In the genomic region with DNA sequence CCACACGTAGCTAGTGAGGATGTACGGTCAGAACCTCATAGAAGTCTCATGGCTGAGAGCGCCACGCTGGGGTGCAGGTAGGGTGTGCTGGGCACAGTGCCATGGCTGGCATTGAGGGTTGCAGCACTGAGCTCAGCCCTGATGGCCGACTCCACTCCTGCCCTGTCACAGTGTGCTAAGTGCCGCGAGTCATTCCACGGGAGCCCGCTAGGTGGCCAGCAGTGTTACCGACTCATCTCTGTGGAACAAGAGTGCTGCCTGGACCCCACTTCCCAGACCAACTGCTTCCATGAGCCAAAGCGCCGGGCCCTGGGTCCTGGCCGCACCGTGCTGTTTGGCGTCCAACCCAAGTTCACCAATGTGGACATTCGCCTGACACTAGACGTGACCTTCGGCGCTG, we compare ENCODE assay signal across 11 mouse cellular contexts. TPM values are rescaled to one million over a fixed set of nuclear protein-coding genes. Genes with fewer than 3 reads are reported as not detected.
A peak's percentile ranks its signal among the peaks of the same experiment; 100 is the strongest.
DNase-seq lines count a peak whose midpoint lies in the region; ATAC-seq and TF ChIP-seq lines count a peak whose summit lies in the region.
"Had no signal": no experiment of that assay in that cellular context is flagged by ENCODE, and none has a peak within 500 bp of the region (broad histone marks: within the 10 kb centered on the region; RNA-seq: fewer than 3 reads in every experiment).

No protein-coding gene starts in this region.

- peaks cover 2% of the 10 kb centered on the region; the same call in 1 of the 2 replicates for H3K27me3 ChIP-seq in forebrain, postnatal 0 days (ENCODE audit: insufficient read depth, low read length)
- H3K27me3 ChIP-seq in forebrain, embryonic 14.5 days (replicated peaks; ENCODE audit: control insufficient read depth, insufficient read depth, low read length), result peaks cover 9% of the 10 kb centered on the region

- peak; percentile 29 for TF ChIP-seq CTCF in forebrain, postnatal 0 days (IDR thresholded peaks at IDR 0.05; ENCODE audit: low read depth)
- no peak for TF ChIP-seq CTCF in lung, adult 2 months (IDR thresholded peaks at IDR 0.05; ENCODE audit: insufficient read depth, low read length)

- no peak overlapping the region for H3K4me3 ChIP-seq in forebrain, postnatal 0 days (ENCODE audit: low read depth, low read length)
- no peak overlapping the region for H3K4me3 ChIP-seq in forebrain, embryonic 14.5 days (ENCODE audit: low read depth, low read length)
- H3K4me3 ChIP-seq in lung, adult 2 months (replicated peaks; ENCODE audit: extremely low read depth, low read depth, low read length), result no peak overlapping the region
- H3K4me3 ChIP-seq: forebrain, embryonic 12.5 days had no signal

- peaks cover 55% of the 10 kb centered on the region for H3K36me3 ChIP-seq in forebrain, postnatal 0 days (ENCODE audit: insufficient read depth)
- peaks cover 51% of the 10 kb centered on the region for H3K36me3 ChIP-seq in forebrain, embryonic 14.5 days (ENCODE audit: control insufficient read depth, insufficient read depth, low read length)

- H3K4me1 ChIP-seq in forebrain, postnatal 0 days (ENCODE audit: insufficient read depth), result no peaks in the 10 kb centered on the region
- peaks cover 11% of the 10 kb centered on the region for H3K4me1 ChIP-seq in forebrain, embryonic 14.5 days (ENCODE audit: control insufficient read depth, insufficient read depth, low read length)
- no peaks in the 10 kb centered on the region; the same call in 1 of the 2 replicates for H3K4me1 ChIP-seq in lung, adult 2 months (ENCODE audit: control insufficient read depth, insufficient read depth, low read length)

- intact Hi-C loops in gastrocnemius, postnatal 14 days (cut with DNase I; ENCODE audit: low total_unique reads), result no loop called here

- no peak overlapping the region for H3K9ac ChIP-seq in forebrain, postnatal 0 days
- no peak overlapping the region for H3K9ac ChIP-seq in forebrain, embryonic 14.5 days (ENCODE audit: low read length)
- H3K9ac ChIP-seq: forebrain, embryonic 12.5 days had no signal

- no peaks in the 10 kb centered on the region for H3K9me3 ChIP-seq in forebrain, postnatal 0 days (ENCODE audit: low read length)
- no peaks in the 10 kb centered on the region for H3K9me3 ChIP-seq in forebrain, embryonic 14.5 days (replicated peaks; ENCODE audit: control insufficient read depth, low read length)
- H3K9me3 ChIP-seq: forebrain, embryonic 12.5 days had no signal

- no peak for DNase-seq in forebrain, postnatal 0 days
- no peak for DNase-seq in forebrain, embryonic 14.5 days (ENCODE audit: low spot score)
- DNase-seq in lung, adult 2 months, result peak; percentile 25
- DNase-seq in lung, adult 18-20 months, result no peak
- peak; percentile 86 for DNase-seq in cerebellum, adult 9-11 months
- DNase-seq in retina, postnatal 1 day, result peak; percentile 40
- DNase-seq in gastrocnemius, postnatal 14 days, result no peak
- no peak for DNase-seq in thymus, postnatal 10 days (ENCODE audit: low spot score in 2 of 2)

- H3K4me2 ChIP-seq in forebrain, postnatal 0 days (ENCODE audit: low read depth), result no peak overlapping the region
- no peak overlapping the region for H3K4me2 ChIP-seq in forebrain, embryonic 14.5 days (ENCODE audit: low read length)
- H3K4me2 ChIP-seq: forebrain, embryonic 12.5 days had no signal

- 85% methylated on average over 19 of the region's 19 CpGs for WGBS in forebrain, postnatal 0 days
- WGBS in forebrain, embryonic 14.5 days, result 90% methylated on average over 19 of the region's 19 CpGs
- 88% methylated on average over 19 of the region's 19 CpGs for WGBS in lung, adult 2 months

- H3K27ac ChIP-seq in forebrain, postnatal 0 days (ENCODE audit: low read depth, low read length), result no peak overlapping the region
- no peak overlapping the region for H3K27ac ChIP-seq in forebrain, embryonic 14.5 days (ENCODE audit: low read depth, low read length)
- H3K27ac ChIP-seq: forebrain, embryonic 12.5 days had no signal

- no peak for ATAC-seq in forebrain, postnatal 0 days
- no peak for ATAC-seq in forebrain, embryonic 14.5 days

- TF ChIP-seq POLR2A in lung, adult 2 months (IDR thresholded peaks at IDR 0.05; ENCODE audit: borderline replicate concordance, extremely low read depth, low read depth, low read length), result no peak

RNA-seq across cellular contexts. Expression of a gene that starts 6.4 kb away (rescaled TPM):
- not detected in 2 replicates for total RNA-seq in forebrain, postnatal 0 days (2014; rRNA removed)
- polyA plus RNA-seq in forebrain, postnatal 0 days (2015; fragmentation: Nextera tagmentation; extraction: Ambion mirVana), result not detected in 2 replicates
- polyA plus RNA-seq in forebrain, embryonic 14.5 days (2014; fragmentation: Nextera tagmentation; extraction: Ambion mirVana), result not detected in 2 replicates
- polyA plus RNA-seq in lung, adult 2 months (2012; rRNA removed), result 0.53 and 1,347 TPM in 2 replicates
- not detected for total RNA-seq in gastrocnemius, postnatal 14 days (2021)
- total RNA-seq: heart, postnatal 25 days; layer of hippocampus, postnatal 10 days had no signal
- polyA plus RNA-seq: forebrain, embryonic 12.5 days had no signal

RNA-seq across cellular contexts. Expression of a gene that starts 35.4 kb away (rescaled TPM):
- total RNA-seq in forebrain, postnatal 0 days (2014; rRNA removed), result 8.8 and 14.8 TPM in 2 replicates
- 6.7 and 8.0 TPM in 2 replicates for polyA plus RNA-seq in forebrain, postnatal 0 days (2015; fragmentation: Nextera tagmentation; extraction: Ambion mirVana)
- 5.3 and 8.3 TPM in 2 replicates for polyA plus RNA-seq in forebrain, embryonic 14.5 days (2014; fragmentation: Nextera tagmentation; extraction: Ambion mirVana)
- 90.2 and 103 TPM in 2 replicates for polyA plus RNA-seq in lung, adult 2 months (2012; rRNA removed)
- 10 to 100 TPM; 11.4 to 18.8 TPM for total RNA-seq in gastrocnemius, postnatal 14 days (2021)

RNA-seq across cellular contexts. Expression of a gene that starts 46.2 kb away (rescaled TPM):
- total RNA-seq in forebrain, postnatal 0 days (2014; rRNA removed), result 50.5 and 67.8 TPM in 2 replicates
- 8.7 and 12.8 TPM in 2 replicates for polyA plus RNA-seq in forebrain, postnatal 0 days (2015; fragmentation: Nextera tagmentation; extraction: Ambion mirVana)
- 13.3 and 17.5 TPM in 2 replicates for polyA plus RNA-seq in forebrain, embryonic 14.5 days (2014; fragmentation: Nextera tagmentation; extraction: Ambion mirVana)
- 46.8 and 49.8 TPM in 2 replicates for polyA plus RNA-seq in lung, adult 2 months (2012; rRNA removed)
- total RNA-seq in gastrocnemius, postnatal 14 days (2021), result 10 to 100 TPM; 18.5 to 19.7 TPM

RNA-seq across cellular contexts. Expression of a gene that starts 49.5 kb away (rescaled TPM):
- not detected in 2 replicates for total RNA-seq in forebrain, postnatal 0 days (2014; rRNA removed)
- 0.35 TPM in 1 of 2 replicates, not detected in the other for polyA plus RNA-seq in forebrain, postnatal 0 days (2015; fragmentation: Nextera tagmentation; extraction: Ambion mirVana)
- not detected in 2 replicates for polyA plus RNA-seq in forebrain, embryonic 14.5 days (2014; fragmentation: Nextera tagmentation; extraction: Ambion mirVana)
- polyA plus RNA-seq in lung, adult 2 months (2012; rRNA removed), result 41.1 and 48.0 TPM in 2 replicates
- not detected for total RNA-seq in gastrocnemius, postnatal 14 days (2021)
- total RNA-seq: heart, postnatal 25 days; layer of hippocampus, postnatal 10 days had no signal

RNA-seq across cellular contexts. Expression of a gene that starts 57.2 kb away (rescaled TPM):
- total RNA-seq in forebrain, postnatal 0 days (2014; rRNA removed), result 55.9 and 63.2 TPM in 2 replicates
- 46.7 and 68.0 TPM in 2 replicates for polyA plus RNA-seq in forebrain, postnatal 0 days (2015; fragmentation: Nextera tagmentation; extraction: Ambion mirVana)
- 14.5 and 25.5 TPM in 2 replicates for polyA plus RNA-seq in forebrain, embryonic 14.5 days (2014; fragmentation: Nextera tagmentation; extraction: Ambion mirVana)
- not detected in 2 replicates for polyA plus RNA-seq in lung, adult 2 months (2012; rRNA removed)
- not detected for total RNA-seq in gastrocnemius, postnatal 14 days (2021)
- total RNA-seq: heart, postnatal 25 days had no signal

Comparison
In these comparisons a context has a peak if more than half of its experiments do, and no peak if none do; other contexts are left out.
1. DNase-seq: peak in lung, adult 2 months (single experiment), cerebellum, adult 9-11 months (single experiment) and retina, postnatal 1 day (single experiment); none in forebrain, postnatal 0 days (single experiment), forebrain, embryonic 14.5 days (single experiment), lung, adult 18-20 months (0 of 2), gastrocnemius, postnatal 14 days (single experiment) and thymus, postnatal 10 days (0 of 2).